Mouse (Mus musculus) heart, embryonic 15.5 days (tissue): ENCODE measurements around the gene Tmem210. TPM values are rescaled to one million over a fixed set of nuclear protein-coding genes. Genes with fewer than 3 reads are reported as not detected.

Experiments used
- ATAC-seq: fragments of 200-750 bp; cut with Nextera tagmentation; replicated peaks from 2 replicates; pipeline ENCODE4 v1.8.0; 2017; ENCODE audit warnings: low read depth, moderate TSS enrichment; ENCODE audit not compliant: insufficient number of reproducible peaks, insufficient read depth, low FRiP score
- H3K27ac ChIP-seq: fragments of 300-500 bp; sonication (generic); 2 replicates; pipeline ENCODE4 v1.5.1; 2015; ENCODE audit warnings: mild to moderate bottlenecking, inconsistent platforms
- H3K27me3 ChIP-seq: fragments of 300-500 bp; sonication (generic); 2 replicates; pipeline ENCODE4 v1.6.1; 2015; ENCODE audit warnings: inconsistent platforms
- H3K36me3 ChIP-seq: fragments of 300-500 bp; sonication (generic); 2 replicates; pipeline ENCODE4 v1.6.1; 2015; ENCODE audit warnings: mild to moderate bottlenecking, inconsistent platforms
- H3K4me1 ChIP-seq: fragments of 300-500 bp; sonication (generic); replicated peaks from 2 replicates; pipeline ENCODE4 v1.6.1; 2015; ENCODE audit warnings: inconsistent platforms
- H3K4me2 ChIP-seq: fragments of 300-500 bp; sonication (generic); 2 replicates; pipeline ENCODE4 v1.6.1; 2015; ENCODE audit warnings: inconsistent platforms, mild to moderate bottlenecking, moderate library complexity
- H3K4me3 ChIP-seq: fragments of 300-500 bp; sonication (generic); 2 replicates; pipeline ENCODE4 v1.5.1; 2015; ENCODE audit warnings: mild to moderate bottlenecking, inconsistent platforms
- H3K9ac ChIP-seq: fragments of 300-500 bp; sonication (generic); 2 replicates; pipeline ENCODE4 v1.6.1; 2015; ENCODE audit warnings: mild to moderate bottlenecking, inconsistent platforms
- H3K9me3 ChIP-seq: fragments of 300-500 bp; sonication (generic); replicated peaks from 2 replicates; pipeline ENCODE4 v1.6.1; 2016; ENCODE audit warnings: inconsistent platforms
- WGBS: fragments of 180-500 bp; shearing (Covaris S2); methylation state at CpG from one replicate; pipeline ENCODE4 v1.1.7; 2015; ENCODE audit warnings: mixed read lengths; 5-methylcytosine and 5-hydroxymethylcytosine counted together
- polyA plus RNA-seq: library from polyadenylated mRNA; unstranded; fragments of >200 nt; fragmentation: Nextera tagmentation; extraction: Ambion mirVana; gene quantifications from 2 replicates; pipeline ENCODE4 v1.2.1, GENCODE M21; 2015

Gene Tmem210
- polyA plus RNA-seq, 1 experiment from 2014 or later: not detected

DNA sequence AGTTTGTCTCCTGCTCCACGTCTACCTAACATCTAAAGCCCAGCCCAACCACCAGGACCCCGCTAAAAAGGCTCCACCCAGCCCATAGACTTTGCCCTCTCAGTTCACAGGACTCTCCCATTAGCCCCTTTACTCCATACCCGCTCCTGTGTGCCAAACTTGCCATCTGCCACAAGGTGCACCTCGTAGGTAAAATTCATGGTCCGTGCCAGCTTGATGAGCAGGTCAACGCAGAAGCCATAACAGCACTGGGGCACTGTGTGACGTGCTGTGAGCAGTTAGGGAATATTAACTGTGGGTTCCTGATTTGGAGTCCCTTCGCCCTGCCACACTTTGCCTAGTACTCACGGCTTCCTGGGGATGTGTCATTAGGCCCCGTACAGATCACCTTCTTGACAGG lies 10.1 kb downstream of the Tmem210 start:
- no peak overlapping the region for H3K4me2 ChIP-seq
- H3K36me3 ChIP-seq: no peaks in the 10 kb centered on the region
- H3K4me1 ChIP-seq: no peaks in the 10 kb centered on the region
- H3K9ac ChIP-seq: no peak overlapping the region
- H3K27ac ChIP-seq: no peak overlapping the region
- peaks cover 70% of the 10 kb centered on the region for H3K27me3 ChIP-seq
- 73% methylated on average over 10 of the region's 10 CpGs for WGBS
- H3K4me3 ChIP-seq: no peak overlapping the region
- ATAC-seq: no peak
- H3K9me3 ChIP-seq: no peaks in the 10 kb centered on the region

DNA sequence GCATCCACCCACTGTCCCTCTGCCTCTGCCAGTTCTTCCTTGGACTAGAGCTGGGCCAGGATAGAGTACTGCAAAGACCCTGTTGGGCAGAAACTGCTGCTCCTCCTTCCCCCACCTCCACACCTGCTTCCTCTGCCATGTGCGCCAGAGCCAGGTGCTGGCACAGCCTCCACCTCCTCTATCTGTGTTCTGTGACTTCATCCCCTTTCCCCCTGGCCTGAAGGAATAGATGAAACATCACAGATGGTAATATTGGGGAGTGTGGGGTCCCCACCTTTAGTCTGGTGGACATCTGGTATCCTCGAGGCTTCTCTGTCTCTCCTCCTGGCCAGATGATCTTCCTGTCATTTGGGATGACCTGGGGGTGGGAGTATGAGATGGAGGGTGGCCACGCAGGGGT lies 15.5 kb downstream of the Tmem210 start:
- Histone ChIP-seq H3K27ac (no peak overlapping the region), H3K4me1 (peaks cover 7% of the 10 kb centered on the region), H3K9me3 (no peaks in the 10 kb centered on the region), H3K4me3 (no peak overlapping the region), H3K9ac (no peak overlapping the region), H3K27me3 (peaks cover 68% of the 10 kb centered on the region), H3K4me2 (no peak overlapping the region), H3K36me3 (no peaks in the 10 kb centered on the region)
- WGBS: 64% methylated on average over 3 of the region's 3 CpGs
- no peak for ATAC-seq

GRCm38 (mm10) chr2:25303931-25304656 lies 16.1 kb downstream of the Tmem210 start:
- Histone ChIP-seq H3K27me3 (peaks cover 73% of the 10 kb centered on the region), H3K9me3 (no peaks in the 10 kb centered on the region), H3K4me3 (0 out of 2 replicates have a peak overlapping the region, but pooled peaks have one; percentile 45), H3K36me3 (no peaks in the 10 kb centered on the region), H3K9ac (no peak overlapping the region), H3K4me1 (peaks cover 7% of the 10 kb centered on the region), H3K27ac (no peak overlapping the region), H3K4me2 (peak overlapping the region; percentile 81; the same call in 1 of the 2 replicates)
- ATAC-seq: no peak
- WGBS: 63% methylated on average over 7 of the region's 7 CpGs

GRCm38 (mm10) chr2:25304657-25305541 lies 17.0 kb downstream of the Tmem210 start:
- Histone ChIP-seq H3K4me1 (peaks cover 7% of the 10 kb centered on the region), H3K27ac (no peak overlapping the region), H3K4me3 (peak overlapping the region; percentile 45), H3K9me3 (no peaks in the 10 kb centered on the region), H3K36me3 (no peaks in the 10 kb centered on the region), H3K4me2 (peak overlapping the region; percentile 81), H3K9ac (peak overlapping the region; percentile 26), H3K27me3 (peaks cover 81% of the 10 kb centered on the region)
- ATAC-seq: peak; percentile 43; the same call in 1 of the 2 replicates
- WGBS: 1% methylated on average over 39 of the region's 45 CpGs

GRCm38 (mm10) chr2:25305587-25306359 lies 17.8 kb downstream of the Tmem210 start:
- Histone ChIP-seq H3K9me3 (no peaks in the 10 kb centered on the region), H3K4me3 (peak overlapping the region; percentile 45), H3K36me3 (no peaks in the 10 kb centered on the region), H3K4me2 (peak overlapping the region; percentile 81), H3K9ac (no peak overlapping the region), H3K27me3 (peaks cover 90% of the 10 kb centered on the region), H3K27ac (no peak overlapping the region), H3K4me1 (peaks cover 7% of the 10 kb centered on the region)
- WGBS: 49% methylated on average over 14 of the region's 14 CpGs
- ATAC-seq: no peak

GRCm38 (mm10) chr2:25310180-25310579 lies 22.2 kb downstream of the Tmem210 start:
- Histone ChIP-seq H3K9ac (no peak overlapping the region), H3K9me3 (no peaks in the 10 kb centered on the region), H3K4me2 (no peak overlapping the region), H3K4me3 (no peak overlapping the region), H3K4me1 (peaks cover 3% of the 10 kb centered on the region), H3K36me3 (no peaks in the 10 kb centered on the region), H3K27ac (no peak overlapping the region), H3K27me3 (peaks cover 93% of the 10 kb centered on the region)
- WGBS: 50% methylated on average over 10 of the region's 10 CpGs
- ATAC-seq: no peak

DNA sequence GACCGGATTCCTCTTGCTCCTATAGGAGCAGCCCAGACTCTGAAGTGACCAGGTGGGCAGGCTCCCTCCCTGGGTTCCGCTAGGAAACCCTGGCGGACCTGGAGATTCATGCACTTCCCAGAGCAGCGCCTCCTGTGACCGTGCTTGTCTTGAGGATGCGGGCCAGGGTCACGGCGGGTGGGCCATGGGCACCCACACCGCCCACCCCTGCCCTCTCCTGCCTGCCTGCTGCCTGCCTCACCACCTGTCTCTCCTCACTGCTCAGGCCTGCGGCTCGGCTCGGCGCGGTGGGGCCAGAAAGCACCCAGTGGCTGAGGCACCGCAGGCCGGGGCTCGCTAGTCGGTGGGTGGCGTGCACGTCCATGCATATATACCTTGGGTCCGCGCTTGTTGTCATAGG lies 23.0 kb downstream of the Tmem210 start:
- no peak overlapping the region for H3K4me3 ChIP-seq
- H3K9ac ChIP-seq: no peak overlapping the region
- peaks cover 88% of the 10 kb centered on the region for H3K27me3 ChIP-seq
- WGBS: 2% methylated on average over 22 of the region's 22 CpGs
- H3K36me3 ChIP-seq: no peaks in the 10 kb centered on the region
- no peaks in the 10 kb centered on the region for H3K9me3 ChIP-seq
- H3K4me1 ChIP-seq: no peaks in the 10 kb centered on the region
- no peak for ATAC-seq
- H3K4me2 ChIP-seq: no peak overlapping the region
- H3K27ac ChIP-seq: no peak overlapping the region

- 4% methylated on average over 11 of the region's 11 CpGs for WGBS
- H3K9ac ChIP-seq: no peak overlapping the region
- H3K4me2 ChIP-seq: no peak overlapping the region
- H3K4me3 ChIP-seq: no peak overlapping the region
- H3K4me1 ChIP-seq: no peaks in the 10 kb centered on the region
- no peak overlapping the region for H3K27ac ChIP-seq
- peaks cover 89% of the 10 kb centered on the region for H3K27me3 ChIP-seq
- ATAC-seq: no peak
- H3K36me3 ChIP-seq: no peaks in the 10 kb centered on the region
- H3K9me3 ChIP-seq: no peaks in the 10 kb centered on the region
Measured at GRCm38 (mm10) chr2:25311491-25311891, 23.5 kb downstream of the Tmem210 start.

GRCm38 (mm10) chr2:25318119-25318966 lies 30.4 kb downstream of the Tmem210 start:
- Histone ChIP-seq H3K4me1 (peaks cover 8% of the 10 kb centered on the region), H3K27me3 (peaks cover 79% of the 10 kb centered on the region), H3K9me3 (no peaks in the 10 kb centered on the region), H3K36me3 (no peaks in the 10 kb centered on the region), H3K4me2 (peak overlapping the region; percentile 62), H3K9ac (no peak overlapping the region), H3K4me3 (peak overlapping the region; percentile 34), H3K27ac (no peak overlapping the region)
- 4% methylated on average over 31 of the region's 31 CpGs for WGBS
- no peak; the same call in 1 of the 2 replicates for ATAC-seq

- WGBS: 9% methylated on average over 58 of the region's 58 CpGs
- Histone ChIP-seq H3K36me3 (no peaks in the 10 kb centered on the region), H3K27me3 (peaks cover 72% of the 10 kb centered on the region), H3K4me1 (peaks cover 8% of the 10 kb centered on the region), H3K27ac (no peak within 1 kb of the TSS), H3K4me3 (peak within 1 kb of the TSS; percentile 34), H3K9ac (no peak within 1 kb of the TSS), H3K4me2 (peak within 1 kb of the TSS; percentile 62), H3K9me3 (no peaks in the 10 kb centered on the region)
- ATAC-seq: no peak; the same call in 1 of the 2 replicates
Measured at GRCm38 (mm10) chr2:25318971-25319773, 31.2 kb downstream of the Tmem210 start, which contains the start of gene Grin1. Grin1 (minus strand) TSS chr2:25319187.
